Mouse (Mus musculus) heart, postnatal 0 days (tissue): Measurements from ENCODE around the gene Ddias.

Experiments
- CTCF ChIP-seq: IDR thresholded peaks from 2 replicates; pipeline ENCODE4 v1.5.1; 2016; ENCODE audit warnings: antibody characterized with exemption, control low read depth, low read depth
- EP300 ChIP-seq: IDR thresholded peaks from 2 replicates; pipeline ENCODE4 v1.6.1; 2016; ENCODE audit warnings: antibody characterized with exemption, low read depth

DNA sequence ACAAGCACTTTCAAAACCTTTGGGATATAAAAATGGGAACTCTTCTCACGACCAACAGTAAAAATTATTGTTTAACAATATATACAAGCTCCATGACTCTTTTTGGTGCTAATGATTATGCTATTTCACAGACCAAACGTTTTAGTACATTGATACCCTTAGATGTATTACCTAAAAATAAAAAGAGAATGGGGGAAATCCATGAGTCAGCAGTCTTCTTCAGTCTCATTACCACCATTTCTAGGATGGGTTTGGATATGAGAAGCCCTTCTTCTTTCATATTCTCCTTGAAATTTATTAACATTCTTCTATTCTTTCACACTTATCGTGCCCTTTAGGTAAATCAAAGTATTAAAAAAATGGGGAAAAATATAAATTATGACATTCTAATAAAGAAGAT, 37.6 kb downstream of the Ddias start:
- TF ChIP-seq EP300 (no peak), CTCF (no peak)
